Mouse (Mus musculus) thymus, adult 2 months (tissue): Measurements from ENCODE around the gene Chmp6. TPM values are rescaled to one million over a fixed set of nuclear protein-coding genes. Genes with fewer than 3 reads are reported as not detected.

Experiments used
- DNase-seq: peaks from one replicate; pipeline ENCODE4 v3.0.0; 2021
- H3K27ac ChIP-seq: fragments of 200-500 bp; 2 replicates; pipeline ENCODE4 v1.5.1; 2012; ENCODE audit warnings: low read length, control low read depth; ENCODE audit not compliant: control insufficient read depth, insufficient read depth
- H3K27me3 ChIP-seq: fragments of 200-500 bp; 2 replicates; pipeline ENCODE4 v1.6.1; 2012; ENCODE audit warnings: mild to moderate bottlenecking, low read length, moderate library complexity, mixed read lengths; ENCODE audit not compliant: control insufficient read depth, insufficient read depth
- H3K36me3 ChIP-seq: fragments of 200-500 bp; 2 replicates; pipeline ENCODE4 v1.6.1; 2012; ENCODE audit warnings: mild to moderate bottlenecking, low read length, moderate library complexity; ENCODE audit not compliant: control insufficient read depth, insufficient read depth
- H3K4me1 ChIP-seq: fragments of 200-500 bp; replicated peaks from 2 replicates; pipeline ENCODE4 v1.6.1; 2012; ENCODE audit warnings: low read length; ENCODE audit not compliant: control insufficient read depth, insufficient read depth
- H3K4me3 ChIP-seq: fragments of 200-500 bp; 2 replicates; pipeline ENCODE4 v1.5.1; 2012; ENCODE audit warnings: mild to moderate bottlenecking, low read length, control low read depth, moderate library complexity; ENCODE audit not compliant: control insufficient read depth, insufficient read depth
- CTCF ChIP-seq: fragments of 200-500 bp; IDR thresholded peaks from 2 replicates; pipeline ENCODE4 v1.5.1; 2012; ENCODE audit warnings: mild to moderate bottlenecking, control low read depth, low read length, moderate library complexity, borderline replicate concordance; ENCODE audit not compliant: control insufficient read depth, poor library complexity, insufficient read depth; ENCODE audit errors: extremely low read depth
- POLR2A ChIP-seq: fragments of 200-500 bp; IDR thresholded peaks from 2 replicates; pipeline ENCODE4 v1.6.1; 2012; ENCODE audit warnings: mild to moderate bottlenecking, low read length, control low read depth, moderate library complexity; ENCODE audit not compliant: control insufficient read depth, poor library complexity, insufficient read depth; ENCODE audit errors: extremely low read depth
- WGBS: fragments of 180-500 bp; shearing (Covaris S2); methylation state at CpG from one replicate; pipeline ENCODE4 v1.1.7; 2018; 5-methylcytosine and 5-hydroxymethylcytosine counted together
- polyA plus RNA-seq: library from polyadenylated mRNA; depleted of rRNA; stranded (reverse); fragments of >200 nt; gene quantifications from 2 replicates; pipeline ENCODE4 v1.2.3, GENCODE M21; 2012

Gene Chmp6
- polyA plus RNA-seq, 1 experiment, result 59.2 TPM

- H3K27ac ChIP-seq, result no peak overlapping the region
- DNase-seq, result no peak
- no peak for TF ChIP-seq CTCF
- no peak for TF ChIP-seq POLR2A
- H3K36me3 ChIP-seq, result 0 out of 2 replicates have a peak, but pooled peaks cover 7% of the 10 kb centered on the region
- peaks cover 14% of the 10 kb centered on the region for H3K4me1 ChIP-seq
- H3K4me3 ChIP-seq, result no peak overlapping the region
- 82% methylated on average over 7 of the region's 7 CpGs for WGBS
- H3K27me3 ChIP-seq, result no peaks in the 10 kb centered on the region
These were observed 45.6 kb downstream of the Chmp6 start for GRCm38 (mm10) chr11:119958856-119959255.

- DNase-seq, result no peak
- no peak overlapping the region for H3K27ac ChIP-seq
- TF ChIP-seq CTCF (no peak), POLR2A (no peak)
- WGBS, result 82% methylated on average over 4 of the region's 4 CpGs
- 0 out of 2 replicates have a peak, but pooled peaks cover 7% of the 10 kb centered on the region for H3K36me3 ChIP-seq
- no peaks in the 10 kb centered on the region for H3K27me3 ChIP-seq
- H3K4me3 ChIP-seq, result no peak overlapping the region
- H3K4me1 ChIP-seq, result peaks cover 12% of the 10 kb centered on the region
These were observed 46.5 kb downstream of the Chmp6 start for GRCm38 (mm10) chr11:119959714-119960113.

GRCm38 (mm10) chr11:119960671-119961070, 47.4 kb downstream of the Chmp6 start:
- WGBS, result 31% methylated on average over 6 of the region's 6 CpGs
- peaks cover 4% of the 10 kb centered on the region for H3K4me1 ChIP-seq
- H3K4me3 ChIP-seq, result no peak overlapping the region
- 0 out of 2 replicates have a peak, but pooled peaks cover 7% of the 10 kb centered on the region for H3K36me3 ChIP-seq
- TF ChIP-seq CTCF (no peak), POLR2A (no peak)
- no peaks in the 10 kb centered on the region for H3K27me3 ChIP-seq
- no peak for DNase-seq
- H3K27ac ChIP-seq, result no peak overlapping the region

- no peak overlapping the region for H3K27ac ChIP-seq
- no peaks in the 10 kb centered on the region for H3K4me1 ChIP-seq
- no peak for TF ChIP-seq POLR2A
- TF ChIP-seq CTCF, result no peak
- WGBS, result 96% methylated on average over 3 of the region's 3 CpGs
- H3K27me3 ChIP-seq, result no peaks in the 10 kb centered on the region
- no peak for DNase-seq
- no peak overlapping the region for H3K4me3 ChIP-seq
- H3K36me3 ChIP-seq, result 0 out of 2 replicates have a peak, but pooled peaks cover 7% of the 10 kb centered on the region
These were observed 48.3 kb downstream of the Chmp6 start for GRCm38 (mm10) chr11:119961511-119961910.

GRCm38 (mm10) chr11:119965053-119965452, 51.8 kb downstream of the Chmp6 start:
- 0 out of 2 replicates have a peak, but pooled peaks cover 7% of the 10 kb centered on the region for H3K36me3 ChIP-seq
- no peak for TF ChIP-seq CTCF
- TF ChIP-seq POLR2A, result no peak
- H3K4me1 ChIP-seq, result no peaks in the 10 kb centered on the region
- DNase-seq, result no peak
- H3K27ac ChIP-seq, result no peak overlapping the region
- 97% methylated on average over 9 of the region's 9 CpGs for WGBS
- H3K27me3 ChIP-seq, result no peaks in the 10 kb centered on the region
- no peak overlapping the region for H3K4me3 ChIP-seq

GRCm38 (mm10) chr11:119966294-119966693, 53.1 kb downstream of the Chmp6 start:
- TF ChIP-seq POLR2A, result no peak
- no peak for TF ChIP-seq CTCF
- DNase-seq, result no peak
- 96% methylated on average over 6 of the region's 6 CpGs for WGBS
- Histone ChIP-seq H3K27ac (no peak overlapping the region), H3K36me3 (no peaks in the 10 kb centered on the region), H3K27me3 (no peaks in the 10 kb centered on the region), H3K4me1 (no peaks in the 10 kb centered on the region), H3K4me3 (no peak overlapping the region)

GRCm38 (mm10) chr11:119967401-119967800, 54.2 kb downstream of the Chmp6 start:
- H3K27me3 ChIP-seq, result no peaks in the 10 kb centered on the region

More at GRCm38 (mm10) chr11:119967401-119967800, 54.2 kb downstream of the Chmp6 start:
- H3K36me3 ChIP-seq, result no peaks in the 10 kb centered on the region
- H3K27ac ChIP-seq, result no peak overlapping the region
- TF ChIP-seq CTCF (no peak), POLR2A (no peak)
- H3K4me1 ChIP-seq, result no peaks in the 10 kb centered on the region
- DNase-seq, result no peak
- H3K4me3 ChIP-seq, result no peak overlapping the region
- WGBS, result 99% methylated on average over 8 of the region's 8 CpGs
